Mouse (Mus musculus): ENCODE measurements around the gene Cga.
"Not testable (repeated sequence)": the region's sequence is repeated elsewhere in the genome, so short reads cannot be mapped to it uniquely, and the experiment has no call there.

The Cga gene

DNA sequence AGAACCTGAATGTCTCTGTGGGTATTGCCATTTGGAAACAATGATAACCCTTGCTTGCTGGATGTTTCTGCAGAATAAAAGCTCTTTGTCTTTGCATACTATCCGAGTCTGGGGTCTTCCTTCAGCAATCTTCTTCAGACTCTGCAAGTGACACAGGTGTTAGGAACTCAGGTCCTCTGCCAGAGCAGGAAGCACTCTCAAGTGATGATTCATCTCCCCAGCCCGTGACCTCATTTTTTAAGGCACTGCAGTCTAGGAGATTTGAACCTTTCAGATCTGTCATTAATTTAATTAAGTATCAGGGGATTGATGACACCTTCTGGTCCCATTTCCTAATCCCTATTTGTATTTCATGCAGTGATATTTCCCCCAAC, 3.8 kb upstream of the Cga start:
- no peak for DNase-seq (ENCODE audit: low read depth, low spot score)

DNA sequence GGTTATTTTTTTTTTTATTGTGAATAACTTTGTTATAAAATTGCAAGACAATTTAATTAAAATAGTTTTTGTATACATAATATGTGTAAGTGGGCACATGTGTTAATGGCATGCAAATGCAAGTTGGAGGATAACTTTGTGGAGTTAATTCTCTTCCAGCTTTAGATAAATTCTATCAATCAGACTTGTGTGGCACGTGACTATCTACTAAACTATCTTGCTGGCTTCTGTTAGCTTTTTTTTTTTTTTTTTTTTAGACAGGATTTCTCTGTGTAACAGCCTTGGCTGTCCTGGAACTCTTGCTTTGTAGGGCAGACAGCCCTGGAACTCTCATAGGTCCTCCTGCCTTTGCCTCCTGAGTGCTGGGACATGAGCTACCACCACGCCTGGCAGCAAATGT, 4.9 kb downstream of the Cga start:
- DNase-seq (ENCODE audit: low read depth, low spot score), result no peak

DNA sequence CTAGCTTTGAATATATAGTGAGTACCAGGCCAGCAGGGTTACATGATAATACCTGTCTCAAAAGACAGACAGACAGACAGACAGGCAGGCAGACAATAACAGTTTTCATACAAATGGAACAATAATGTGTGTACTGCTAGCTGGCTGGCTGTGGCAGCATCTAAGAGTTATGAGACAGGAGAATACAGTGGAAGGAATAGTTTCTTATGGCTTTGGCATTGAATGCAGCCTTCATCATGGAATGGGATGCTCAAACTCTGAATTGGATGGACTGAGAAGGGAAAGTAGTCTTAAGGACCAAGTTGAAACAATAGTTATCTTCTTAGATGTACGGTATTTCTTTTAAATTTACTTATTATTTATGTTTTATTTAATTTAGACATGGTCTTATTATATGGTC, 5.7 kb downstream of the Cga start:
- DNase-seq (ENCODE audit: low read depth, low spot score), result no peak

DNA sequence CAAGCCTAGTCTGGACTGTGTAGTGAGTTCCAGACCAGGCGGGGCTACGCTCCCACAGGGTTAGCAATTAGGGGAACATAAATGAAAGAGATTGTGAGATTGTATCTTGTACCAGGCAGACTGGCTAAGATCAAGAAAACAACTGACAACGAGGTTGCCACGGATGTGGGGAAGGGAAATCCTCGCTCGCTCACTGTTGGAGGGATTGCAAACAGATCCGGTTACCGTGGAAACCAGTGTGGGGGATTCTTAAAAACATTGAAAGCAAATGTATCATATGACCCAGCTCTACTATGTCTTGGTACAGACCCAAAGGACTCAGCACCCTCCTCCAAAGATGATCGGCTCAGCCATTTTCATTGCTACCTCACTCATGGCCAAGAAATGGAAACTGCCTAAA, 6.6 kb downstream of the Cga start:
- DNase-seq (ENCODE audit: low read depth, low spot score), result no peak

DNA sequence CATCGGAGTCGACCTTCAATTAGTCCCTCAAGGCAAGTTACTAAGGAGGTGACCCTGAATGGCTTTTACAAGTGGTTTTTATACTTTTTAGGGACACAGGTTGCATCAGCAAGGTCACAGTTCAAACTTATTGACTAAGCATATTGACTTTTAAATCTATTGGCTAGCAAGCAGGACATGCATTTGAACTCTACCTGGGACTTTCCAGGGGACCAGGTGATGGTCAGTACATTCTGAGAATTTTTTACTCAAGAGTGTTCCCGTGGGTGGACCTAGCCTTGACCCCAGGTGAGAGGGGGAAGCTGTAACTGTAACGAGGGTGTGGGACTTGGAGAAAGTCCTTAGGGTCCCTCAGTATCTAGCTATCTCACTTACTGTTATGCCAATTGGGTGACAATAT, 7.6 kb downstream of the Cga start:
- no peak for DNase-seq (ENCODE audit: low read depth, low spot score)

DNA sequence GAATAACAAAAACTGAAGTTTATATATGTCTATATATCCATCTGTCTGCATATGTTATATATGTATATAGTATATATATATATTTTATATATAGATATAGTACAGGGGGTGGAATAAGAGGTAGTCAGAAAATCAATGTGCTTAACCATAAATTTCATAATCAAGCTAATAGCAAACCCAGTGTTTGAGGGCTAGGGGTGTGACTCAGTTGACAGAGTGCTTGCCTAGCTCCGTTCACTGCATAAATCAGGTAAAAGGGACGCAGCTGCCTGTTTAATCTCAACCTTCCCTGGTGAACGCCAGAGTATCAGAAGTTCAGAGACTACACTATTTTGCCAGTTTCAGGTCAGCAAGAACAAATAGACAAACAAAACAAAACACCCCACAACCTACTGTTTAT, 8.0 kb downstream of the Cga start:
- DNase-seq (ENCODE audit: low read depth, low spot score), result not testable (repeated sequence)

DNA sequence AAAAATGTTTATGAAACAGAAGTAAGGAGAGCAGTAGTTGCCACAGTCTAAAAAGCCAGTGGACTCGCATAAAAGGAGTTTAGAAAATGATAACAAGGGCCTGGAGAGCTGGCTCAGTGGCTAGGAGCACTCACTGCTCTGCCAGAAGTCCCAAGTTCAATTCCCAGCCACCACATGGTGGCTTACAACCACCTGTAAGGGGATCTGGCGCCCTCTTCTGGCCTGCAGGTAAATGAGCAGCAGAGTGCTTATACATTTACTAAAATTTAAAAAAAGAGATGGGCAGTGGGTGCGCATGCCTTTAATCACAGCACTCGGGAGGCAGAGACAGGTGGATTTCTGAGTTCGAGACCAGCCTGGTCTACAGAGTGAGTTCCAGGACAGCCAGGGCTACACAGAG, 11.8 kb downstream of the Cga start:
- no peak for DNase-seq (ENCODE audit: low read depth, low spot score)

DNA sequence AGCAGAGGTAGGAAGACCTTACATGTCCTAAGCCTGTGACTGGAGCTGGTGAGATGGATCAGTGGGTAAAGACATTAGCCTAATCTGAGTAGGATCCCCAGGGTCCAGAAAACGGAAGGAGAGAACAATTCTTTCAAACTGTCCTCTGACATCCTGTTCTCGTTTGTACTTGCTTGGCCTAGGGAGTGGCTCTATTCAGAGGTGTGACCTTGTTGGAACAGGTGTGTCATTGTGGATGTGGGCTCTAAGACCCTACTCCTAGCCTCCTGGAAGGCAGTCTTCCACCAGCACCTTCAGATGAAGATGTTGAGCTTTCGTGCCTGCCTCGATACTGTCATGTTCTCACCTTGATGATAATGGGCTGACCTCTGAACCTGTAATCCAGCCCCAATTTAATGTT, 12.6 kb downstream of the Cga start:
- no peak for DNase-seq (ENCODE audit: low read depth, low spot score)

DNA sequence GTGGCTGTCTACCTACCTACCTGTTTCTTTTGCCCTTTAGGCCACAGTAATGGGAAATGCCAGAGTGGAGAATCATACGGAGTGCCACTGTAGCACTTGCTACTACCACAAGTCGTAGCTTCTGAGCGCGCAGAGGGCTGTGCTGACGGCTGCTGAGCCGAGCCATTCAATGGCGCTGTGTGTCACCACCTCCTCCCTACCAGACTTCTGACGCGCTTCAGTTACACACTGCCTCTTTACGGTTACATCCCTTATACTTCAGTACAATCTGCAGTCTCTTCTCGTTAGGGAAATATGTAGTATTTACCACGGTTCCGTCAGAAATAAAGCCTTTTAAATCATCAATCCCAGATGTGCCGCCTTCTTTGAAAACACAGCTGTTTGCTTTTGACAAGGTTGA, 13.4 kb downstream of the Cga start:
- DNase-seq (ENCODE audit: low read depth, low spot score), result no peak

DNA sequence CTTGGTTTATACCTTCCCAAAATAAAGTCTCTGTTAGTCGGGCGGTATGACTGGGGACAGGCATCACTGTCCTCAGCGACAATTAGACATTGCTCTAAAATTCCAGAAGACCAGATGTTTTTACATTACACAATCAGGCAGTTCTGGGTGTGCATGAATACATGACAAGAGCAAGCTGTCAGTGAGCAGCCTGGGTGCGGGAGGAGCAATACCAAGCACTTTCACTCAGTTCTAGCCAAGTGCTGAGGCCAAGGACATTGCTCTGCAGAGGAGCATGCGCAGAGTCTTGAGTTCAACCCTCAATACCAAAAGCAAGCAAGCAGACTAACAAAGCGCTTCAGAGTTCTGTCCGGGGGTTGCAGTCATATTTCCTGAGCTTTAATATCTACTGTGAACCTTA, 14.5 kb downstream of the Cga start:
- DNase-seq (ENCODE audit: low read depth, low spot score), result peak; percentile 9

DNA sequence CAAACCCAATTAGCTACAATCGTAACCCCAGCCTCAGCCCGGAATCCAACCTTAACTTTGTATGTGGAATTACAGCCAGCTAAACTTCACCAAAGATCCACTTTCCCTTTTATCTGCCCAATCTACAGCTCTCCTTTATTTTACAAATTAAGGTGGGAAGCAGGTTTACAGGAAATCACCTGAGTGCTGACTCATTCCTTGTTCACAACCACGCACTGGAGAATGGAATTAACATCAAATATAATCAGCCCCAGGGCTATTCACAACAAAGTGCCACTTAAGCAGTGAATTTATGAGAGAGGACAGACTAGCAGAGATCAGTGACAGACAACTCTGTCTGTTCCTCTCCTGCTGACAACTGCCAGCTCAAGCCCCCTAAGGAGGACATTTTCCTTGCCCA, 17.8 kb downstream of the Cga start:
- no peak for DNase-seq (ENCODE audit: low read depth, low spot score)

DNA sequence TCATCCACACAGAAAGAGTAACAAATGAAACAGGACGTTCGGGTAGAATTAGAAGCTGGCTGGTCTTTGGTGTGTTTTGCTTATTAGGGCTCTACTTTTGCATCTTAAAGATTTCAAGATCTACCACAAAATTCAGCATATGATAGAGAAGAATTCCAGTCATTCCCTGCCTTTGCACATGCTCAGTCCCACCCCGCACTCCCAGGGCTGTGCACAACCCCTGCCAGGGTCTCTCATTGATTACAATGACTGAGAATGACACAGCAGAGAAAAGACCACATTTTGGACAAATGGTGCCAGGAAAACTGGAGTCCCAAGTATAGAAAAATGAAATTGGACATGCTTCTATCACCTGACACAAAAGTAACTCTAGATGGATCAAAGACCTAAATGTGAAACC, 18.6 kb downstream of the Cga start:
- DNase-seq (ENCODE audit: low read depth, low spot score), result no peak

DNA sequence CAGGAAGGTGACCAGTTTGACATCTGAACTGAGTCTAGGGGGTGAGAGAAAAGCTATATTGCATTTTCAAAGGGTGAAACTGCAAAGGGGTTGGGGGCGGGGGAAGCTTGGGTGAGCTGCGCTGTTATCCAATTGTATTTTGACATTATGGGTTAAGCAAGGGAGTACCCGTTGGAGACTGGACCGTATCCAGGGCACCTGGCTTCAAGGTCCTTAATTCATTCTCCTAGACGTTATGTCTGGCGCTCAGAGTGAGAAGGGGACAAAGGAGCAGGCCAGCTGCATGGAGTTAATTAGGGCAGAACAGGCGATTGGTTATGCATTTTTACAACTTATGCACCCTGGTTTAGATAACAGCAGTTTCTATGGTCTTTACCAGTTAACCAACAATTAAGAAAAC, 23.8 kb downstream of the Cga start:
- DNase-seq (ENCODE audit: low read depth, low spot score), result no peak

DNA sequence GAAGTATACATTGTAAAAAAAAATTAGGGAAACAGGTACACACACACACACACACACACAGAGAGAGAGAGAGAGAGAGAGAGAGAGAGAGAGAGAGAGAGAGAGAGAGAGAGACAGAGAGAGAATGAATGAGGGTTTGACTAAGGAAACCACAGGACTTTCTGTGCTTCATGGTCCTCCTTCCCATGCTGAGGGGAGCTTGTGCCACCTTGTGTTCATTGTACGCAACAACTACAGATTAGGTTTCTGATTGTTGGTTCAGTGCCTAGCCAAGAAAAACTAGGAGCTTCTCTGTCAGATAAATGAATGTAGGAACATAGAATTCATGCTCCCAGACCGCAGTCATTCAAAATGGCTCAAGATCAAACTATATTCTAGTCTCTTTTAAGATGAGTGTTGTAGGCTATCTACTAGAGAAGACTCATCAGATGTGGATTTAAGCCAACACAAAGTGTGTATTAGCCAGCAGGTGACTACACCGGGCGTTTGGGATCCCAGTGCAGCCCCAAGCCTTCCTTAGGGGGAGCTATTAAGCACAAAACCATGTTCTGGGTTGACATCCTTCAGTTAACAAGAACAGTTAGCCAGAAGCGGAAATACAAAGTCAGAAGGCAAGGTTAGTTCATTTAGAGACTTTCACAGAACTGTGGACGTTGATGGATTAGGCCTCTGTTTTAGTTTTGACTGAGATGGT, 28.7 kb downstream of the Cga start:
- peak; percentile 28 for DNase-seq (ENCODE audit: low read depth, low spot score)

DNA sequence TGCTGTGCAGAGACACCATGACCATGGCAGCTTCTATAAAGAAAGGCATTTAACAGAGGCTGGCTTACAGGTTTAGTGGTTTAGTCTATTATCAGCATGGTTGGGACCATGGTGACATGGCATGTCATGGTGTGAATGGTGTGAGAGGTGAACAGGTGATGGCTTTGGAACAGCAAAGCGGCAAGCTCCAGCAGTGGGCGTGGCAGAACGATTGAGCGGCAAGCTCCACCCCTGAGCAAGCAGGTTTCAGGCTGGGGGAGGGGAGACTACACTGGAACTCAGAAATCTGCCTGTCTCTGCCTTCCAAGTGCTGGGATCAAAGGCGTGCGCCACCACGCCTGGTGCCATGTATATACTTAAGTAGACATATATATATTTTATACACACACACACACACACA, 34.8 kb downstream of the Cga start:
- DNase-seq (ENCODE audit: low read depth, low spot score), result not testable (repeated sequence)

DNA sequence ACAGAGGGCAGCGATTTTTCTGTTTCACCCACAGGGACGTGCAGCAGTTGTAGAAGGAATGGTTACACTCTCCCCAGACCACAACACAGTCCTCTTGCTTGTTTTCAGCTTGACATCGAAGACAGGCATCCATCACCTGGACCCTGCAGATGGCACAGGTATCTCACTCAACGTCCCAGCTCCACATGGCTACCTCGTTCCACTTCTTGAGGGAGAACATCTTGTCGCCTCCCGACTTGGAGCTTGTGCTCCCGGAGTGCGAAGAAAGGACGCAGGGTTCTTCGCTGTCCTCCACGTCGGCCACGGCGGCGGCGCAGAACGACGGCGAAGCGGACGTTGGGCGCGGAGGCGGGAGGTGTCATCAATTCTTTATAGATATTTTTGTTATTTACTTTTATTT, 47.5 kb downstream of the Cga start:
- DNase-seq (ENCODE audit: low read depth, low spot score), result no peak

DNA sequence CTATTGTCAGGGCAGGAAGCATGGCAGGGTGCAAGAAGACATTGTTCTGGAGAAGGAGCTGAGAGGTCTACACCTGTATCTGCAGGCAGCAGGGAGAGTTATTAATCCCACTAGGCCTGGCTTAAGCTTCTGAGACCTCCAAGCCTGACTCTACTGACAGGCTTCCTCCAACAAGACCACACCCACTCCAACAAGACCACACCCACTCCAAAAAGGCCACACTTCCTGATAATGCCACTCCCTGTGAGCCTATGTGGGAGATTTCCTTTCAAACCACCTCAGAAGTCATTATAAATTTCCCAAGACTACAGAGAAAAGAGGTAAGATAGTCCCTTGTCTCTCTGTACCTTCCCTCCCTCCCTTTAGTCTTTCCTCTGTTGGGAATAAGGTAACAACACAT, 53.6 kb downstream of the Cga start:
- no peak for DNase-seq (ENCODE audit: low read depth, low spot score)

DNA sequence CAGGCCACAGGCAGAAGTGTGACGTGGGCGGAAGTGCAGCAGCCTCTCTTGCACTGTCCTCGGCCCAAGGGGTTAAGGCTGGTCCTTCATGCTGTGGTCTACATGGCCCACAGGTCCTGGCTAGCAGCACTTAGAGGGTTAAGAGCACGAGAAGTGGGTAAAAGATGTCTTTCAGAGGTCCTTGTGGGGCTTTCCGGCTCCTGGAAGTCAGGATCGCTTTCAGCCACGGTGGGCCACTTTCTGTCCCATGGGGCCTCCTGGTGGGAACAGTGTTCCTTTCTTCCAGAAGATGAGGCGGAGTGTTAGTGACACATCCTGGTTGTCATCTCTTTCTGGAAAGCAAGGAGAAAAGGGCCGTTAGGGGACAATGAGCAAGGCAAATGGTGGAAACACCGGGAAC, 60.1 kb downstream of the Cga start:
- no peak for DNase-seq (ENCODE audit: low read depth, low spot score)

Data from skeletal muscle tissue, adult 2 months (tissue).